Mouse (Mus musculus) forebrain, embryonic 12.5 days (tissue): Measurements from ENCODE around the gene 4933428G20Rik. TPM values are rescaled to one million over a fixed set of nuclear protein-coding genes. Genes with fewer than 3 reads are reported as not detected.

ENCODE experiments used
- ATAC-seq: fragments of 200-750 bp; cut with Nextera tagmentation; 2 replicates; pipeline ENCODE4 v1.8.0; 2017; ENCODE audit warnings: moderate TSS enrichment; ENCODE audit not compliant: low FRiP score
- H3K27ac ChIP-seq: fragments of 300-500 bp; sonication (generic); 2 replicates; pipeline ENCODE4 v1.5.1; 2016; ENCODE audit warnings: mild to moderate bottlenecking
- H3K27me3 ChIP-seq: fragments of 300-500 bp; sonication (generic); 2 replicates; pipeline ENCODE4 v1.6.1; 2016; ENCODE audit warnings: mild to moderate bottlenecking
- H3K36me3 ChIP-seq: fragments of 300-500 bp; sonication (generic); replicated peaks from 2 replicates; pipeline ENCODE4 v1.6.1; 2016; ENCODE audit warnings: mild to moderate bottlenecking
- H3K4me1 ChIP-seq: fragments of 300-500 bp; sonication (generic); 2 replicates; pipeline ENCODE4 v1.6.1; 2016
- H3K4me2 ChIP-seq: fragments of 300-500 bp; sonication (generic); 2 replicates; pipeline ENCODE4 v1.6.1; 2016; ENCODE audit warnings: mild to moderate bottlenecking, moderate library complexity
- H3K4me3 ChIP-seq: fragments of 300-500 bp; sonication (generic); replicated peaks from 2 replicates; pipeline ENCODE4 v1.5.1; 2016; ENCODE audit warnings: mild to moderate bottlenecking
- H3K9ac ChIP-seq: fragments of 300-500 bp; sonication (generic); 2 replicates; pipeline ENCODE4 v1.6.1; 2016; ENCODE audit warnings: mild to moderate bottlenecking
- H3K9me3 ChIP-seq: fragments of 300-500 bp; sonication (generic); 2 replicates; pipeline ENCODE4 v1.6.1; 2016
- WGBS: fragments of 180-500 bp; shearing (Covaris S2); methylation state at CpG from one replicate; pipeline ENCODE4 v1.1.7; 2016; 5-methylcytosine and 5-hydroxymethylcytosine counted together
- polyA plus RNA-seq: library from polyadenylated mRNA; unstranded; fragments of >200 nt; fragmentation: Nextera tagmentation; extraction: Ambion mirVana; gene quantifications from 2 replicates; pipeline ENCODE4 v1.2.1, GENCODE M21; 2016

Gene 4933428G20Rik
- polyA plus RNA-seq: 0.50 and 0.79 TPM in 2 replicates

DNA sequence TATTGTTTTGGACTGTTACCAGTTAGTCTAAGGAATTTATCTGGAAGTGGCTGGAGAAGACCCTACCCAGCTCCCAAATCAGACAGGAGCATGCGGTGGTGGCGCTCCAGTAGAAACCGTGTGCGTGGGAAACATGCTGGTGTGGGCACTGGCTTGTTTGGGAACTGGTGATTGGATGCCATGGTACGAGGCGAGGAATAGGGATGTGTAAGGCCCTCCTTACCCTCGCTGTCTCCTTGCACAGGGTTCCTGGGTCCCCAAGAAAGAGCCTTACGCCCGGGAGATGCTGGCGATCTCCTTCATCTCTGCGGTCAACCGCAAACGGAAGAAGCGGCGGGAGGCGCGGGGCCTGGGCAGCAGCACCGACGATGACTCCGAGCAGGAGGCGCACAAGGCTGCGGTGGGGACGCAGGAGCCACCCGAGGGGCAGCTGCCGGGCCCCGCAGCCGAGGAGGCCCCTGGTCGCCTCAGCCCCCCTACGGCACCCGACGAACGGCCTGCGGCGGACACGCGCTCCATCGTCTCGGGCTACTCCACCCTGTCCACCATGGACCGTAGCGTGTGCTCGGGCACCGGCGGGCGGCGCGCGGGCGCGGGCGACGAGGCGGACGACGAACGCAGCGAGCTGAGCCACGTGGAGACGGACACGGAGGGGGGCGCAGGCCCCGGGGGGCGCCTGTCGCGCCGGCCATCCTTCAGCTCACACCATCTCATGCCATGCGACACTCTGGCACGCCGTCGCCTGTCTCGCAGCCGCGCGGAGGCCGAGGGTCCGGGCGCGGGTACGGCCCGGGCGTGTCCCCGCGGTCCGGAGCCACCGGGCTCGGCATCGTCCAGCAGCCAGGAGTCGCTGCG lies at the start of gene 4933428G20Rik:
TSS of gene 4933428G20Rik (minus strand) at position 476 of the 855 bp plus-strand sequence.
- peak within 1 kb of the TSS; percentile 44 for H3K9ac ChIP-seq
- H3K27me3 ChIP-seq: peaks cover 66% of the 10 kb centered on the region
- WGBS: 7% methylated on average over 73 of the region's 88 CpGs
- H3K4me1 ChIP-seq: peaks cover 22% of the 10 kb centered on the region
- peak; percentile 67 for ATAC-seq
- peak within 1 kb of the TSS; percentile 48 for H3K4me3 ChIP-seq
- no peak within 1 kb of the TSS for H3K27ac ChIP-seq
- H3K9me3 ChIP-seq: no peaks in the 10 kb centered on the region
- peak within 1 kb of the TSS; percentile 77 for H3K4me2 ChIP-seq
- no peaks in the 10 kb centered on the region for H3K36me3 ChIP-seq

DNA sequence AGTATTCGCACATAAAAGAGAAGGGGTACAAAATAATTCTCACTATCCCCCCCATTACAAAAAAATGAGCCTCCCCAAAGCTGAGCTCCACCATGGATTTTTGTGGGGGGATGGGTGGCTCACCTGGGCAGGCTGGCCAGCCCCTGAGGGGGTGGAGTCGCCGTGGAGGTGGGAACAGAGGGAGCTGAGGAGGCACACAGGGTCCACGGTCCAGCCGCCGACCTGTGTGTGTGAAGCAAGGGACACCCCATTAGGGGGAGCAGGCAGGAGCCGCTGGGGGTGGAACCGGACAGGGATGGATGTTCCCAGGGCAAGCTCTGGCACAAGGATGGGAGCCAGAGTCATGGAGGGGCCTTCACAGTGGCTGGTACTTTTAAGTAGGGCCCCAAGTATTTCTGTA lies 48.6 kb upstream of the 4933428G20Rik start:
- peaks cover 49% of the 10 kb centered on the region for H3K4me1 ChIP-seq
- peaks cover 94% of the 10 kb centered on the region for H3K27me3 ChIP-seq

DNA sequence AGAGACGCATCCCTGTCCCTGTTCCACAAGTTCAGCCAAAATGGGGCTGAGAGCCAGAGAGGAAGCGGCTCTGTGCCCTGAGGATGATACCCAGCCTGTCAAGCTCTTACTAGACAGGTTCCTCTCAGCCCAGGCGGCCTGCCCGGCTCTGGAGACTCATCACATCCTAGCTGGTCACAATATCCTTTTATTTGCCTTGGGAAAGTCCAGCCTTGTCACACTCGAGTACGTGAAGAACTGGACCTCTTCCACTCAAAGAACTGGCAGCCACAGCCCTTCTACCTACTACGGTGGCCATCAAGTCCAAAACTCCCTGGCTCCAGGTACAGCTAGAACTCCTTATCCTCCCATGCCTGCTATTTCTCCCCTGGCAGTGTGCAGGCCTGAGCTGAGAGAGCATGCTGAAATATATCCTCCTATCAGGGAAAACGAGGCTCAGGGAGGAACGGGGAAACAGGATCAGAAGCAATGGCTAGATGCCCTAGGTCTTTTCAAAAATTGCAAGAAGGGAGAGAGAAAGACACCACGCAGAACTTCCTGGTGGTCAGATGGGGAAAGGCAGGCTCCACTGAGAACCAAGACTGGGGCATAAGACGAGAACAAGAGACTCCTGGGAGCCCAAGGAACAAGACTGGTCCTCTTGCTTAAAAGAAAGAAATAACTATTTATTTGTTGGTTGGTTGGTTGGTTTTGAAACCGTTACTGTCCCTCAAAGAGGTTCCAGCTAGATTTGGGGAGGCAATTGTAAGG lies 48.0 kb upstream of the 4933428G20Rik start:
- H3K4me3 ChIP-seq: no peak overlapping the region
- H3K36me3 ChIP-seq: 0 out of 2 replicates have a peak, but pooled peaks cover 3% of the 10 kb centered on the region
- ATAC-seq: no peak
- H3K4me2 ChIP-seq: no peak overlapping the region
- no peaks in the 10 kb centered on the region for H3K9me3 ChIP-seq
- WGBS: 67% methylated on average over 12 of the region's 12 CpGs
- peaks cover 49% of the 10 kb centered on the region for H3K4me1 ChIP-seq
- peaks cover 97% of the 10 kb centered on the region for H3K27me3 ChIP-seq
- no peak overlapping the region for H3K27ac ChIP-seq
- H3K9ac ChIP-seq: no peak overlapping the region

More for the DNA sequence above, 48.6 kb upstream of the 4933428G20Rik start:
- Histone ChIP-seq H3K27ac (no peak overlapping the region), H3K4me2 (no peak overlapping the region), H3K36me3 (0 out of 2 replicates have a peak, but pooled peaks cover 3% of the 10 kb centered on the region), H3K4me3 (no peak overlapping the region), H3K9ac (no peak overlapping the region), H3K9me3 (no peaks in the 10 kb centered on the region)
- WGBS: 41% methylated on average over 8 of the region's 8 CpGs
- ATAC-seq: no peak

DNA sequence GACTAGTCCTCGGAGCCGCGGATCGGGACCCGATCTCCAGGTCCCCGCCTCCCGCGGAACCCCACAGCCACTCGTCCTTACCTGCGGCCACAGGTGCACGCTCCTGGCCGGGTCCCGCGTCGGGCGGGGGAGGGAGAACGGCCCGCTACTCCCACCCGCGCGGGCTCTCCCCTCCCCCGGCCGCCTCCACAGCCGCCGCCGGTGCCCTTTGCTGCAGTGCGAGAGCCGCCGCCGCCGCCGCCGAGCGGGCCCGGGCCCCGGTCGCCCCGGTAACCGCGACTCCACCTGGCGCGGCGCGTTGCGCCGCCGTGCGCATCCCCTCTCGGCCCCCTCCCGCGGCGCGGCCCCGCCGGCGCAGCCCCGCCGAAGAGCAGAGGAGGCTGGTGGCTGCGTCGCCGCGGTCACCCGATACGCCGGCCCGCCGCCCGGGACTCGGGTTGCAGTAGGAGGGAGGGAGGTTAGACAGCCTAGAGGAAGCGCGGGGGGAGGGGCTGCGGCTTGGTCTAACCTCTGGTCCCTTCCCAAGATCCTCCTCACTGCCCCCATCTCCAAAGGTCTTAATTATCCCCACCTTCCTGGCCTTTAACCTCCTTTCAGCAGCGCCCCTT lies 46.8 kb upstream of the 4933428G20Rik start:
- H3K27ac ChIP-seq: no peak overlapping the region

DNA sequence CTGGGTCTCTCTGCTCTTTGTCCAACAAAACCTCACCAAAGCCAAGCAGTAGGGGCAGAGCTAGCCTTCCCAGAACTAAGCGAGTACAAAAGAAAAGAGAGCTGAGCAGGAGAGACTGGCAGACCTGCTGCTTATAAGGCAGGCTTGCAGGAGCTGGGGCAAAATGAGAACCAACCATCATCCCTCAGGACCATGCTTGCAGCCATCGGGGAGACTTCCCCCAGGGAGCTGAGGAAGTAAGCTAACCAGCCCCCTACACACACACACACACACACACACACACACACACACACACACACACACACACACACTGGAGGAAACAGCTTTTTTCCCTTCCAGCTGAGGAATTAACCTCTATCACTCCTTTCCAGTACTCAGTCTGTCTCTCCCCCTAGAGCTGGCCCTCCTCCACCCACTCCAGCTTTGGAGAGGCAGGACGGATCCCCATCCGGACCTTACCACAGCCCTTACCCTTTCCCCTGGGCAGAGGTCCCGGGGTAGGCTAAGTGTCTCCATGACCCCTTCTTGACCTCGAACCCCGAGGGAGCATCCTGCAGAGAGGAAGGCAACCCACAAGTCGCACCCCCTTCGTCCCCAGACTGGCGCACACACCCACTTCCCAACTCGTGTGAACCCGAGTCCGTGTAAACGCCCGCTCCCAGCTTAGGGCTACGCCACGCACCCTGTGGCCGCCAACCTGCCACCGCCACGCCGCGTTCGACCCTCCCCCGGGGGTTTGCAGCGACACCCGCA lies 45.8 kb upstream of the 4933428G20Rik start:
- peak; percentile 39; the same call in 1 of the 2 replicates for ATAC-seq
- peak overlapping the region; percentile 100 for H3K4me2 ChIP-seq
- peaks cover 44% of the 10 kb centered on the region for H3K4me1 ChIP-seq
- H3K27ac ChIP-seq: no peak overlapping the region
- 3% methylated on average over 25 of the region's 26 CpGs for WGBS
- H3K9me3 ChIP-seq: no peaks in the 10 kb centered on the region
- peaks cover 84% of the 10 kb centered on the region for H3K27me3 ChIP-seq
- H3K4me3 ChIP-seq: peak overlapping the region; percentile 60
- 0 out of 2 replicates have a peak, but pooled peaks cover 3% of the 10 kb centered on the region for H3K36me3 ChIP-seq
- H3K9ac ChIP-seq: peak overlapping the region; percentile 67

More for the DNA sequence above, 46.8 kb upstream of the 4933428G20Rik start:
- WGBS: under 1% methylated on average over 49 of the region's 73 CpGs
- Histone ChIP-seq H3K9me3 (no peaks in the 10 kb centered on the region), H3K36me3 (0 out of 2 replicates have a peak, but pooled peaks cover 3% of the 10 kb centered on the region), H3K27me3 (peaks cover 94% of the 10 kb centered on the region), H3K9ac (peak overlapping the region; percentile 67), H3K4me1 (peaks cover 45% of the 10 kb centered on the region), H3K4me2 (peak overlapping the region; percentile 100), H3K4me3 (peak overlapping the region; percentile 60)
- peak; percentile 52 for ATAC-seq

DNA sequence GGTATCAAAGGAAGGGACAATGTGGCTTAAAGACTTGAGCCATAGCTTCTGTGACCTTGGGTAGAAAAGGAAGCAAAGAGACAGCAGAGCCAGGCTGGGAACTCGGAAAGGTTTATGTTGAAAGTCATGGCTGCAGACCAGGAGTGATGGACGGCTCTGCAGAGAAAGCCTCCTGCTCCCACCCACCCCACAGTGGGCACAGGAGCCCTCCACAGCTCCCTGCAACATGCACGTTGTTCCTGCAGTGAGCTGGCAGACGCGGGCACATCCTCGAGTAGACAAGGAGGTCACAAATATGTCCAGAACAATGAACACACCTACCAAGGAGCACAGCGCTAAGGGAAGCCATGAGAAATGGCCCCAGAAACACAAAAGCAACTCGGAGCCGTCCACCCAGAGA lies 43.7 kb upstream of the 4933428G20Rik start:
- Histone ChIP-seq H3K9me3 (no peaks in the 10 kb centered on the region), H3K36me3 (0 out of 2 replicates have a peak, but pooled peaks cover 2% of the 10 kb centered on the region), H3K27me3 (peaks cover 63% of the 10 kb centered on the region), H3K4me1 (peaks cover 61% of the 10 kb centered on the region), H3K4me3 (no peak overlapping the region), H3K27ac (no peak overlapping the region), H3K9ac (no peak overlapping the region), H3K4me2 (no peak overlapping the region)
- 87% methylated on average over 9 of the region's 9 CpGs for WGBS
- ATAC-seq: no peak

DNA sequence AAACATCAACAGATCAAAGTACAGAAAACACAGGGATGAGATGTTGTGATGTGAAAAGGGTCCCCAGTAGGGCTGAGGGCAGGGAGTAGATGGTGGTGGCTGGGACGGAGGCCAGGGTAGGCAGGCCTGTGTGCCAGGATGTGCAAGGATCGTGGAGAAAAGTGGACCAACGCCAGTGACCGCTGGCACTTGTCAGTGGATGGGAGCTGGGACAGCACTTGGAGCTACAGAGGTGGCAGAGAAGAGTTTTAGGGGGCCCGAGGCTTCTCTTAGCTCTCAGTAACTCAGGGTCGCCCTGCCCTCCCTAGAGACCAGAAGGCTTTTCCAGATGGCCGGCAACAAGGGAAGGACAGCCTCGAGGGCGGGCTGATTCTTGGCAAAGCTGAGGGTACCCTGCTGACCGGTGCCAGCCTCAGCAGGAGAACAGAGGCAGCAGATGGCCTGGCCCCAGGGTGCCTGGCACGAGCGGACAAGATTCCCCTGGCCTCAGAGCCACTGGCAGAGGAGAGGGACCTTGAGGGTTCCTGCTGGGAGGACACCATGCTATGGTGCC lies 43.1 kb upstream of the 4933428G20Rik start:
- H3K27ac ChIP-seq: 0 out of 2 replicates have a peak overlapping the region, but pooled peaks have one; percentile 19
- H3K9ac ChIP-seq: no peak overlapping the region
- no peak overlapping the region for H3K4me3 ChIP-seq
- no peaks in the 10 kb centered on the region for H3K9me3 ChIP-seq
- H3K4me2 ChIP-seq: no peak overlapping the region
- no peak for ATAC-seq
- WGBS: 67% methylated on average over 12 of the region's 12 CpGs
- H3K4me1 ChIP-seq: peaks cover 61% of the 10 kb centered on the region
- H3K27me3 ChIP-seq: peaks cover 62% of the 10 kb centered on the region
- no peaks in the 10 kb centered on the region for H3K36me3 ChIP-seq

DNA sequence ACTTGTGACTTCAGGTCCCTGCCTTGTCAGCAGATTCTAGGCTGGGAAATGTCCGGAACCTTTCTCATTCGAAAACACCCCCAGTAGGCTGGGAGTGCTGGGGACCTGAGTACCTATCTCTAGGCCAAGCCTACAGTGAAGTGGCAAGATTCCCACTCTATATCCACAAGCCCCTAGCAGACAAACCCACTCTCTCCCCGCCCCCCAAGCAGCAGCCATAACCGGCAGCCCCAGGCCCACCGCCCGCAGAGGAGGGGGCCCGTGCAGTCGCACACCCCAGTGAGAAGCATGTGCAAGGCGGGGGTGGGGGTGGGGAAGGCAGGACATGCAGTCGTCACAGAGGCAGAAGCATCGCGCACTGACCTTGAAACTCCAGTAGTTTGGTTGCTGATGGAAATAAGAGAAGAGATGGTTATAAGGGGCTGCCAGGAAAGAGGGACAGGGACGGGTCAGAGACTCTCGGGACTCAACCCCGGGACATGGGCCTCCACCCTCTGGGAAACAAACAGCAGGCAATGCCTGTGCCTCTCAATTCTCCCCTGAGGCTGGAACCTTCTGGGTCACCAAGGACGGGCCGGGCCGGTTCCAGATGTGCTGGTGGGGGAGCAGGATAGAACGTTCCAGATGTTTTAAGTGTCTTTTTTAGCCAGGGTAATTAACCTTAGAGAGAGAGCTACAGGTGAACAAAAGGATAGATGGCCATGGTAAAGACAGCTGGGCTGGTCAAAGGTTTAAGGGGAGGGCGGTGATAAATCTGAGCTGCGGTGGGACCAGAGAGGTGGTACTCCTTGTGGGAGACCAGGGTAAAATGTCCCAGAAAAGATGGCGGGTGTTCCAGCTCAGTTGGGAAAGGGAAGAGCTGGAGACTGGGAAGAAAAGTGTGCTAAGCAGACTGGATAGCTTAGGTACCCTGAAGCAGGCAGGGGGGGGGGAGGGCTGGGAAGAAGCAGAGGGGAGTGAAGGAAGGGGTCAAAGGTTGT lies 42.3 kb upstream of the 4933428G20Rik start:
- H3K27me3 ChIP-seq: peaks cover 62% of the 10 kb centered on the region
- H3K9ac ChIP-seq: no peak overlapping the region
- WGBS: 81% methylated on average over 22 of the region's 22 CpGs
- ATAC-seq: no peak
- H3K4me3 ChIP-seq: no peak overlapping the region
- H3K4me1 ChIP-seq: peaks cover 63% of the 10 kb centered on the region
- H3K4me2 ChIP-seq: no peak overlapping the region
- H3K9me3 ChIP-seq: no peaks in the 10 kb centered on the region
- no peaks in the 10 kb centered on the region for H3K36me3 ChIP-seq
- H3K27ac ChIP-seq: 0 out of 2 replicates have a peak overlapping the region, but pooled peaks have one; percentile 19

DNA sequence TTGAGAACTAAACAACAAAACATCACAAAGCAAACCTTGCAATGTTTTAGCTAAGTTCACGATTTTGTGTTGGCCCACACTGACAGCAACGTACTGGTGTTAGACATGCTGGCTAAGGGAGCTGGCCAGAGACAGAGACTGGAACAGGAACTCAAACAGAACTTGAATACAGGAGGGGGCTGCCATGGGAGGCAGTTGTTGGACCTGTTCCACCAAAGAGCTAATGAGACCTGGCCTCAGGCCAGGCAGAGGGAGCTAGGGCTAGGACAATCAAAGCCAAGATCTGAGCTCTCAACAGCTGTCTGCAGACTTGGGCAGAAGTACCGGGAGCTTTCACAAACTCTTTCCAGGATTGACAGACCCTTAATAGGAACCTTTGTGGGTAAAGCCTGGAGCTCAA lies 40.5 kb upstream of the 4933428G20Rik start:
- peak; percentile 21; the same call in 1 of the 2 replicates for ATAC-seq
- Histone ChIP-seq H3K4me1 (peaks cover 60% of the 10 kb centered on the region), H3K36me3 (no peaks in the 10 kb centered on the region), H3K9ac (no peak overlapping the region), H3K4me2 (no peak overlapping the region), H3K27me3 (peaks cover 62% of the 10 kb centered on the region), H3K4me3 (no peak overlapping the region), H3K27ac (peak overlapping the region; percentile 19; the same call in 1 of the 2 replicates), H3K9me3 (no peaks in the 10 kb centered on the region)
- 48% methylated on average over 3 of the region's 3 CpGs for WGBS

DNA sequence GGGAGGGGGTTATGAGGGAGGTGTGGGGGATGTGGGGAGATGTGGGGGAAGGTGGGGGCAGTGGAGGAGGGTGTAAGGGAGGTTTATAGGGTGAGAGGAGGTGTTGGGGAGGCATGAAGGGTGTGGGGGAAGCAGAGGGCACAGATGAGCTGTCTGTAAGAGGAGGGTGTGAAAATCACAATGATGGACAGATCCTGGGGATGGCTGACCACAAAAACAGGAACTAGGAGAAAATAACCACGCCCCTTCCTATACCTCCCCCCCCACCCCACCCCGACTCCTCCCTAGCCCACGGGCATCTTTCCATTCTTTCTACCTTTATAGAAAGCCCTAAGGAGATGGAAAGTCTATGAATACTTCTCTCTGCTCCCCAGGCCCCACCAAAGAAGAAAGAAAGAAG lies 40.0 kb upstream of the 4933428G20Rik start:
- WGBS: 85% methylated on average over 3 of the region's 3 CpGs
- Histone ChIP-seq H3K36me3 (no peaks in the 10 kb centered on the region), H3K4me1 (peaks cover 63% of the 10 kb centered on the region), H3K9ac (no peak overlapping the region), H3K27ac (peak overlapping the region; percentile 19; the same call in 1 of the 2 replicates), H3K27me3 (peaks cover 62% of the 10 kb centered on the region), H3K9me3 (no peaks in the 10 kb centered on the region), H3K4me2 (no peak overlapping the region), H3K4me3 (no peak overlapping the region)
- ATAC-seq: no peak
